Mouse (Mus musculus): ENCODE results near the gene Hist1h2bg. TPM values are rescaled to one million over a fixed set of nuclear protein-coding genes. Genes with fewer than 3 reads are reported as not detected.
"Not testable (repeated sequence)": the region's sequence is repeated elsewhere in the genome, so short reads cannot be mapped to it uniquely, and the experiment has no call there.

Gene Hist1h2bg
- polyA plus RNA-seq, 1 experiment: 523 TPM

DNA sequence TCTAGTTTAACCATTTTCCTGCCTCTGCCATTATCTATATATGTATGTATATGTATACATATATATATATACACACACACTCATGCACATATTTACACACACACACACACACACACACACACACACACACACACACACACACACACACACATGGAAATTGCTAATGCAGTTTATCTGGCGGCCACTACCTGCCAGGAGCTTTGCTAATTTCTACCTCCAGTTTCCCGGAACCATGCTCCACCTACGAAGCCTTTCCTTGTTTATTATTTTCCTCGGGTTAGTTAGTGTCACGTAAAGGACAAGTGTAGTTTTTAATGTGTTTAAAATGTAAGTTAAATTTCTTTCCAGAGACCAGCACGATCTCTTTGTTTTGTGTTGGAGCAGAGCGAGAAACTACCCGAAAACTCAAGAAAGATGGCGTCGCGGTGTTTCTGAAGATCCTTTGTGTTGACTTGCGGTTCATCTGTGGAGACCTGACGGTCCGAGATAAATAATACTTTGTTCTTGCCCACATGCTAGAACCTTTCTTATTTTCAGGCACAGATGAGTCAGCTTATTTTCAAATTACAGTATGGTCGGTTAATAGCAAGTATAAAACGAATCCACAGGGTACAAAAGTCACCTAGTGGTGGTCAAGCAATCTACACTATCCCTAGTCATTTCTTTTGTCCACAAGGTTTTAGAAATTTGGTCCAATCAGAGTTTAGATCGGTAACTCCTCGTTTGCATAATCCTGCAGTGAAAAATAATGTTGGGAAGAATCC is 8.3 kb upstream of the Hist1h2bg start:
- no peak for DNase-seq
- WGBS: 3% methylated on average over 18 of the region's 18 CpGs
- Histone ChIP-seq H3K27ac (ENCODE audit: control insufficient read depth, insufficient read depth, low read length) (peak overlapping the region; percentile 79), H3K36me3 (ENCODE audit: control insufficient read depth, insufficient read depth, low read length) (no peaks in the 10 kb centered on the region), H3K27me3 (ENCODE audit: control insufficient read depth, insufficient read depth, low read length) (no peaks in the 10 kb centered on the region), H3K4me1 (replicated peaks; ENCODE audit: control insufficient read depth, insufficient read depth, low read length) (no peaks in the 10 kb centered on the region), H3K4me3 (ENCODE audit: control insufficient read depth, insufficient read depth, low read length) (no peak overlapping the region)
- TF ChIP-seq CTCF (IDR thresholded peaks at IDR 0.05; ENCODE audit: borderline replicate concordance, control insufficient read depth, extremely low read depth, insufficient read depth, low read length, poor library complexity): no peak
- TF ChIP-seq POLR2A (IDR thresholded peaks at IDR 0.05; ENCODE audit: control insufficient read depth, extremely low read depth, insufficient read depth, low read length, poor library complexity): no peak

GRCm38 (mm10) chr13:23564482-23564881 is 6.7 kb upstream of the Hist1h2bg start:
- Histone ChIP-seq H3K4me1 (replicated peaks; ENCODE audit: control insufficient read depth, insufficient read depth, low read length) (no peaks in the 10 kb centered on the region), H3K27ac (ENCODE audit: control insufficient read depth, insufficient read depth, low read length) (no peak overlapping the region), H3K27me3 (ENCODE audit: control insufficient read depth, insufficient read depth, low read length) (no peaks in the 10 kb centered on the region), H3K36me3 (ENCODE audit: control insufficient read depth, insufficient read depth, low read length) (no peaks in the 10 kb centered on the region), H3K4me3 (ENCODE audit: control insufficient read depth, insufficient read depth, low read length) (no peak overlapping the region)
- 93% methylated on average over 2 of the region's 2 CpGs for WGBS
- TF ChIP-seq POLR2A (IDR thresholded peaks at IDR 0.05; ENCODE audit: control insufficient read depth, extremely low read depth, insufficient read depth, low read length, poor library complexity): no peak
- DNase-seq: no peak

- not testable (repeated sequence) for H3K27me3 ChIP-seq (ENCODE audit: control insufficient read depth, insufficient read depth, low read length); H3K36me3 ChIP-seq (ENCODE audit: control insufficient read depth, insufficient read depth, low read length); DNase-seq; H3K4me1 ChIP-seq (replicated peaks; ENCODE audit: control insufficient read depth, insufficient read depth, low read length)
- WGBS: 4% methylated on average over 27 of the region's 41 CpGs
- Histone ChIP-seq H3K27ac (ENCODE audit: control insufficient read depth, insufficient read depth, low read length) (peak overlapping the region; percentile 100), H3K4me3 (ENCODE audit: control insufficient read depth, insufficient read depth, low read length) (peak overlapping the region; percentile 94)
Measured at GRCm38 (mm10) chr13:23570261-23571021, 755 bp upstream of the Hist1h2bg start.

DNA sequence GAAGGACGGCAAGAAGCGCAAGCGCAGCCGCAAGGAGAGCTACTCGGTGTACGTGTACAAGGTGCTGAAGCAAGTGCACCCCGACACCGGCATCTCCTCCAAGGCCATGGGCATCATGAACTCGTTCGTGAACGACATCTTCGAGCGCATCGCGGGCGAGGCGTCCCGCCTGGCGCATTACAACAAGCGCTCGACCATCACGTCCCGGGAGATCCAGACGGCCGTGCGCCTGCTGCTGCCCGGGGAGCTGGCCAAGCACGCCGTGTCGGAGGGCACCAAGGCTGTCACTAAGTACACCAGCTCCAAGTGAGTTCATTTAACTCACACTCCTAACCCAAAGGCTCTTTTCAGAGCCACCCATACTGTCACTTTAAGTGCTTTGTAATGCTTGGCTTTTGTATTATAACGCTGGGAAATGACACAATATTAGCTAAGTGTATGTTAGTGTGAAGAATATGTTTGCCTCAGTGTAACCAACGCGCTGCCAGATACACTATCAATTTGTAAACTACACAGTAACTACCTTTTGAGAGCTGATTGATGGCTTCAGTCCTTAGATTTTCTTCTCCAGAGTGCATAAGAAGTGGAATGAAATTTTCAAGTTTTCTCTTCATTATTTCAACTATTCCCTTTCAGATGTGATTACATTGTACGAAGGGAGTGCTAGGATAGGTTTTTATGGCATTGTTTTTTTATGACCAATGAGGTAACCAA is 465 bp downstream of the Hist1h2bg start:
- H3K4me1 ChIP-seq (replicated peaks; ENCODE audit: control insufficient read depth, insufficient read depth, low read length); H3K27me3 ChIP-seq (ENCODE audit: control insufficient read depth, insufficient read depth, low read length); DNase-seq; H3K36me3 ChIP-seq (ENCODE audit: control insufficient read depth, insufficient read depth, low read length): not testable (repeated sequence)
- H3K27ac ChIP-seq (ENCODE audit: control insufficient read depth, insufficient read depth, low read length): peak overlapping the region; percentile 82
- WGBS: under 1% methylated on average over 19 of the region's 34 CpGs
- peak overlapping the region; percentile 45 for H3K4me3 ChIP-seq (ENCODE audit: control insufficient read depth, insufficient read depth, low read length)

DNA sequence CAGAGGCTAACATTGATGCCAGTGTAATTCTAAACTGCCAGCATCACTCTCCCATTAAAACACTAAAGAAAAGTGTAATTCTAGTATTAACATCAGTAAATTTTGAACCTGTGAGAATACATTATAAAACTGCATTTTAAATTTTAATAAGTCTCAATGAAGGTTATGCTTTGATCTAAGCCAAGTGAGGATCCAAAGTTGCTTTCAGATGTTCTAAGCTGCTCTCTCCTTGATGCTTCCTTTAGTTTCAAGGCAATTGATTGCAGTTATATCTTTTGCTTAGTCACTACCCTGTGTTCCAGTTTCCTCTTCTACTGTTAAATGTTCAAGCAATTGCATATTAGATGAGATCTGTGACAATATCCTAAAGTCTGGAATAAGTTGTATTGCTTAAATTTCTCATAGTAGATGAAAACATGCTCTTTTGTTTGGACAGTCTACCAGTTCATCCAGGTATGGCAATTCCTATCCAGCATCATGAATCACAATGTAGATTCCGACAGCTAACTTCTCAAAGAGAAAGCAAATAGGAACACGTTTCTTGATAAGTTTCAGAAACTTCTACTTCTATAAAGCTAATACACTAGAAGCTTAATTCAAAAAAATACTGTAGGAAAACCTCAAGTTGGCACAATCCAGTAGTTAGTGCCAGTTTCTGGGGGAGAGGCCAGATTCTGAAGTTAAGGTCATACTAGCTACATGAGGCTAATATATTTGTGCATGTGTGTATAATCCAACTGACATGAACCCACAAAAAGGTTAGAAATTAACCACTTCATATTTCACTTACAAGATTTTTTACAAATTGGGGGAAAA is 1.2 kb downstream of the Hist1h2bg start:
- Histone ChIP-seq H3K27ac (ENCODE audit: control insufficient read depth, insufficient read depth, low read length) (no peak overlapping the region), H3K36me3 (ENCODE audit: control insufficient read depth, insufficient read depth, low read length) (no peaks in the 10 kb centered on the region), H3K4me3 (ENCODE audit: control insufficient read depth, insufficient read depth, low read length) (no peak overlapping the region), H3K27me3 (ENCODE audit: control insufficient read depth, insufficient read depth, low read length) (no peaks in the 10 kb centered on the region), H3K4me1 (replicated peaks; ENCODE audit: control insufficient read depth, insufficient read depth, low read length) (peaks cover 3% of the 10 kb centered on the region)
- WGBS: 31% methylated on average over 2 of the region's 2 CpGs
- TF ChIP-seq CTCF (IDR thresholded peaks at IDR 0.05; ENCODE audit: borderline replicate concordance, control insufficient read depth, extremely low read depth, insufficient read depth, low read length, poor library complexity) (no peak), POLR2A (IDR thresholded peaks at IDR 0.05; ENCODE audit: control insufficient read depth, extremely low read depth, insufficient read depth, low read length, poor library complexity) (no peak)
- DNase-seq: no peak

GRCm38 (mm10) chr13:23573034-23573897 is 2.1 kb downstream of the Hist1h2bg start:
- H3K4me1 ChIP-seq (replicated peaks; ENCODE audit: control insufficient read depth, insufficient read depth, low read length); H3K27me3 ChIP-seq (ENCODE audit: control insufficient read depth, insufficient read depth, low read length); DNase-seq; H3K36me3 ChIP-seq (ENCODE audit: control insufficient read depth, insufficient read depth, low read length): not testable (repeated sequence)
- Histone ChIP-seq H3K27ac (ENCODE audit: control insufficient read depth, insufficient read depth, low read length) (peak overlapping the region; percentile 93), H3K4me3 (ENCODE audit: control insufficient read depth, insufficient read depth, low read length) (peak overlapping the region; percentile 55)
- 5% methylated on average over 20 of the region's 20 CpGs for WGBS

Measured in thymus, adult 2 months (tissue).